Mouse (Mus musculus) intestine, embryonic 15.5 days (tissue): ENCODE results near the gene Klc4. TPM values are rescaled to one million over a fixed set of nuclear protein-coding genes. Genes with fewer than 3 reads are reported as not detected.
A peak's percentile ranks its signal among the peaks of the same experiment; 100 is the strongest.

Source experiments
- ATAC-seq: fragments of 200-750 bp; cut with Nextera tagmentation; 2 replicates; pipeline ENCODE4 v1.8.0; 2017; ENCODE audit warnings: moderate TSS enrichment, moderate library complexity
- H3K27ac ChIP-seq: fragments of 300-500 bp; sonication (generic); 2 replicates; pipeline ENCODE4 v1.5.1; 2015; ENCODE audit warnings: mild to moderate bottlenecking, inconsistent platforms
- H3K27me3 ChIP-seq: fragments of 300-500 bp; sonication (generic); replicated peaks from 2 replicates; pipeline ENCODE4 v1.6.1; 2015; ENCODE audit warnings: inconsistent platforms
- H3K36me3 ChIP-seq: fragments of 300-500 bp; sonication (generic); 2 replicates; pipeline ENCODE4 v1.6.1; 2015; ENCODE audit warnings: inconsistent platforms
- H3K4me1 ChIP-seq: fragments of 300-500 bp; sonication (generic); replicated peaks from 2 replicates; pipeline ENCODE4 v1.6.1; 2015; ENCODE audit warnings: inconsistent platforms
- H3K4me2 ChIP-seq: fragments of 300-500 bp; sonication (generic); replicated peaks from 2 replicates; pipeline ENCODE4 v1.6.1; 2015; ENCODE audit warnings: mild to moderate bottlenecking, inconsistent platforms
- H3K4me3 ChIP-seq: fragments of 300-500 bp; sonication (generic); replicated peaks from 2 replicates; pipeline ENCODE4 v1.5.1; 2015; ENCODE audit warnings: inconsistent platforms
- H3K9ac ChIP-seq: fragments of 300-500 bp; sonication (generic); 2 replicates; pipeline ENCODE4 v1.6.1; 2015; ENCODE audit warnings: inconsistent platforms
- H3K9me3 ChIP-seq: fragments of 300-500 bp; sonication (generic); 2 replicates; pipeline ENCODE4 v1.6.1; 2016; ENCODE audit warnings: inconsistent platforms
- WGBS: fragments of 180-500 bp; shearing (Covaris S2); methylation state at CpG from one replicate; pipeline ENCODE4 v1.1.7; 2015; 5-methylcytosine and 5-hydroxymethylcytosine counted together
- polyA plus RNA-seq: library from polyadenylated mRNA; unstranded; fragments of >200 nt; fragmentation: Nextera tagmentation; extraction: Ambion mirVana; gene quantifications from 2 replicates; pipeline ENCODE4 v1.2.1, GENCODE M21; 2015

The Klc4 gene
- polyA plus RNA-seq, 1 experiment from 2014 or later, result 64.6 TPM

DNA sequence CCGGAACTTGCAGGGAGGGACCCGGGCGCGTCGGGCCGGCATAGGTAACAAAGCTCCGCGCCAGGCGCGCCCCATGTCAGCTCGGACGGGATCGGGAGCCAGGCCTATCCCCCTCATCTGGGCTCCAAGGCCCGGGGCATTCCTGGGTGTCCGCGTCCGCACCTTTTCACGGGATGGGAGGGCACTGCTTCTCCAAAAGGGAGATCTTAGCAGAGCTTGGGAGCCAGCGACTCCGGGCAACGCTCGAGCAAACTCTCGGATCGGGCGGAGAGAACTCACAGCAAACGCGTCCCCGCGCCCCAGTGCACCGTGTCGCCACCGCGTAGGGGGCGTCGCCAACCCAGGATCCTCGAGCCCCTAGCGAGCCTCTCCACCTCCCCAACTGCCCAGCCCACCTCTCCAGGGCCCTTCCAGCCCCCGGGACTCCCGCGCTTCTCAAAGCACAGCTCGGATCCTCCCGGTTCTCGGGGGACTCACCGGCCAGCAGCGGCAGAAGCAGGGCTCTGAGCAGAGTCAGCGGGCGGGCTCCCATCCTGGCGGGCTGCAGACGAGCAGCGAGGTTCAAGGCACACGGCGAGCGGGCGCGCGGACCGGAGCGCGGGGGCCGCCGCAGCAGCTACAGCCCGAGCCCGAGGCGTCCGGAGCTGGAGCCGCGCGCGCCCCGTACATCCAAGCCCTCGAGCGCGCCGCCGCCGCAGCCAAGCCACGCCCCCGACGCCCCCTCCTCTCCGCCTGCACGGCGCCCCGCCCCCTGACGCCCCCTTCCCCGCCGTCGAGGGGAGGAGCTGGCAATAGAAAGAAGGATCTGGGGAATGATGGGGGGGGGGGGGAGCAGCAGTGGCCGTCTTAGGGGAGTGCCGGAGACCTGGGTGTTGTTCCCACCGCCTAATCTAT is 16.8 kb downstream of the Klc4 start, which contains the start of gene Ptk7:
TSS of gene Ptk7 (minus strand) at position 714 of the 894 bp plus-strand sequence.
- Histone ChIP-seq H3K4me1 (peaks cover 39% of the 10 kb centered on the region), H3K27ac (peak within 1 kb of the TSS; percentile 95), H3K27me3 (no peaks in the 10 kb centered on the region), H3K4me3 (peak within 1 kb of the TSS; percentile 95), H3K9me3 (no peaks in the 10 kb centered on the region), H3K9ac (peak within 1 kb of the TSS; percentile 96), H3K36me3 (peaks cover 4% of the 10 kb centered on the region; the same call in 1 of the 2 replicates), H3K4me2 (peak within 1 kb of the TSS; percentile 77)
- under 1% methylated on average over 81 of the region's 90 CpGs for WGBS
- ATAC-seq, result peak; percentile 73

DNA sequence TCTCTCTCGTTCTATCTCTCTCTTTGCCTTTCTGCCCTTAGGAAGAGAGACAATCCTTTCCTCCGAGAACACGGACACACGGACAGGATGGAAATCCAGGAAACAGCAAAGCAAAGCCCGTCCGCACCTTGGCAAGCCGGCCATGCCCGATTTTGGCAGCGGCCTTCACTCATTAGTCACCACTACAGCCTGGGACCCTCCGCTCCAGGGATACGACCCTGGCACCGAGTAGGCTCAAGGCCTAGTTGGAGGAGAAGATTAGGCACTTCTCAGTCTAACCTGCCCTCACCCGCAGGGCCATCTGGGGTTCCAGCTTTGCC is 17.4 kb downstream of the Klc4 start:
- H3K27me3 ChIP-seq, result no peaks in the 10 kb centered on the region
- H3K4me3 ChIP-seq, result peak overlapping the region; percentile 95
- peak overlapping the region; percentile 95 for H3K27ac ChIP-seq
- H3K9ac ChIP-seq, result peak overlapping the region; percentile 96
- H3K4me1 ChIP-seq, result peaks cover 43% of the 10 kb centered on the region
- peak overlapping the region; percentile 77 for H3K4me2 ChIP-seq
- no peak for ATAC-seq
- no peaks in the 10 kb centered on the region for H3K9me3 ChIP-seq
- H3K36me3 ChIP-seq, result peaks cover 4% of the 10 kb centered on the region; the same call in 1 of the 2 replicates
- 0% methylated on average over 13 of the region's 13 CpGs for WGBS

DNA sequence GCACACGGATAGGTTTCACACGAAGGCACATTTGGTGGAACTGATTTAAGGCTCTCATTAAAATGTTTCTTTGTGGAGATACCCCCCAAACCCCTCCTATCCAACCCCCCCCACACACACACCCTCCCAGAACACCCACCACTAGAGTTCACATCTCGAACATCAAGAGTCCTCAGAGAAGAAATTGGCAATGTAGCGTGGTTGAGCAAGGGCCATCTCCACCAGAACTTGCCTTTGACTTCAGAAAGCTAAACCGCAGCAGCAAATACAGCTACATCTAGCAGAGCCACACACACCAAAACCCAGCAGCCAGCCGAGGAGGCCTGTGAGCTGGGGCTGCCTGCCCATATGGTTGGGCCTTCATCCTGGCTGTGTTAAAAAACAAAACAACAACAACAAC is 18.4 kb downstream of the Klc4 start:
- H3K4me1 ChIP-seq, result peaks cover 52% of the 10 kb centered on the region
- H3K36me3 ChIP-seq, result peaks cover under 1% of the 10 kb centered on the region; the same call in 1 of the 2 replicates
- H3K4me3 ChIP-seq, result peak overlapping the region; percentile 95
- peak overlapping the region; percentile 77 for H3K4me2 ChIP-seq
- H3K27ac ChIP-seq, result no peak overlapping the region
- WGBS, result 33% methylated on average over 6 of the region's 6 CpGs
- no peaks in the 10 kb centered on the region for H3K9me3 ChIP-seq
- ATAC-seq, result no peak
- H3K9ac ChIP-seq, result peak overlapping the region; percentile 96
- no peaks in the 10 kb centered on the region for H3K27me3 ChIP-seq

DNA sequence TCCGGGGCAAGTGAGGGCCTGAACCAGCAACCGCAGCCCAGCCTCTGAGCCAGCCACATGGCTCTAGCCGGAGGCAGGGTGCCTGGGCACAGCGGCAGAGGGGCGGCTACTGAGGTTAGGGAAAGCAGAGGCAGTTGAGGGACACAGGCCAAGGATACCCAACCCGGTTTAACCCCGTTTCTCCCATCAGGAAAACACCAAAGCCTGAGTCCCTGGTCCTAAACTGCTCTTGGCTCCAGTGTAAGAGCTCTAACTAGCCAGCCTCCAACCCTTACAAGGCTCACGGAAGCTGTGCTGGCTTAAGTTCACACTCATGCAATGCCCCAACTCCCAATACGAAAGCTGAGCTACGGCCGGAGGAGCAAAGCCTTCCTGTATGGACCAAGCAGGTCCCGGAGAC is 21.2 kb downstream of the Klc4 start:
- Histone ChIP-seq H3K27me3 (no peaks in the 10 kb centered on the region), H3K9ac (peak overlapping the region; percentile 33; the same call in 1 of the 2 replicates), H3K27ac (peak overlapping the region; percentile 49; the same call in 1 of the 2 replicates), H3K36me3 (no peaks in the 10 kb centered on the region), H3K4me2 (peak overlapping the region; percentile 6; the same call in 1 of the 2 replicates), H3K9me3 (no peaks in the 10 kb centered on the region), H3K4me1 (peaks cover 61% of the 10 kb centered on the region), H3K4me3 (no peak overlapping the region)
- WGBS, result 68% methylated on average over 12 of the region's 12 CpGs
- ATAC-seq, result no peak

DNA sequence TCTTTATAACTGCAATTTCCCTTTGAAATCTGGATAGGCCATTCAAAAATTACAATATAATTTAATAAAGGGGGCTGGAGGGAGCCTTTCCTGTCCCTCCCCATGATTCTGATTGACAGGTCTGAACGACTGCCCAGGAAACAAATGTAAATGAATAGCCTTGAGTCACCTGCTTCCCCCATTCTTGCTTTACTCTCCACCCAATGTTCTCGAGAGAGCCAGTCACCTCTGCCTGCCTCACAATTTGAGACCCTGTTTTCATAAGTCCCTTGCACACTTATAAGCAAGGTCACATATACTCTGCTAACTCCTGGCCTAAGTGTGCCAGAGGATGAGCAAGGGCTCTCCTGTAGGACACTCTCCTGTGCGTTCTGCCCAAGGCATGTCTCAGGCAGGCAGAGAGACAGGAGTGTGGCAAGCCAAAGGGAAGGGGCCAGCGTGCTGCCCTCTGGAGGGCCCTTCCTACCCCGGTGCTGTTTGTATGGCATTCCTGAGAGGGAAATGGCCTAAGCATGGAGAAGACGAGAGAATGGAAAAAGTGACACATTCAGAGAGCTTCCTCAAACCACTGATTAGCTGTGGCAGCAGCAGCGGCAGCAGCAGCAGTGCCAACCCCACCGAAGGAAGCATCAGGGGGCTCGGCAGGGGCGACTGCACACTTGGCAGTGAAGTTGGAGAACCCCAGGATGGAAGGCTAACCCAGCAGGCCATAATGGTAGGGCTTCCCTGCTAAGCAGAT is 21.8 kb downstream of the Klc4 start:
- H3K27me3 ChIP-seq, result no peaks in the 10 kb centered on the region
- H3K4me1 ChIP-seq, result peaks cover 66% of the 10 kb centered on the region
- H3K4me3 ChIP-seq, result no peak overlapping the region; the same call in 1 of the 2 replicates
- H3K4me2 ChIP-seq, result peak overlapping the region; percentile 6; the same call in 1 of the 2 replicates
- ATAC-seq, result no peak
- no peaks in the 10 kb centered on the region for H3K9me3 ChIP-seq
- peak overlapping the region; percentile 33; the same call in 1 of the 2 replicates for H3K9ac ChIP-seq
- H3K27ac ChIP-seq, result peak overlapping the region; percentile 49; the same call in 1 of the 2 replicates
- H3K36me3 ChIP-seq, result no peaks in the 10 kb centered on the region
- WGBS, result 26% methylated on average over 10 of the region's 10 CpGs

DNA sequence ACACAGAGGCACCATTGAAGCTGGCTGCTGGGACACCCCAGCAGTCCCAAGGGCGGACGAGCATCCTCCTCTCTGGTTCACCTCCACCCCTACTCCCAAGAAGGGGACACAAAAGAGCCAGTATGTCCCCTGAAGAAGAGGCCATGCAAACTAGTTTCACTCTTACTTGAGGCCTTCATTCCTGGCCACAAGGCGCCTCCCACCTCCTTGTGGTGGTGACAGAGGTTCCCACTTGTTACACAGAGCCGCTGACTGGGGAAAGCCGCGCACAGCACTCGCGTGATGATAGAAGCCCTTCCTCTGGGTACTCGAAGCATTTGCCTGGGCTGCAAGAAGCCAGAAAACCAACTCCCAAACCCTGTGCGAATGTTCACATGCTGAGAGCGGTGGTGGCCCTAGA is 23.6 kb downstream of the Klc4 start:
- H3K4me1 ChIP-seq, result peaks cover 83% of the 10 kb centered on the region
- H3K4me2 ChIP-seq, result no peak overlapping the region
- no peak overlapping the region for H3K27ac ChIP-seq
- no peak overlapping the region for H3K4me3 ChIP-seq
- no peaks in the 10 kb centered on the region for H3K36me3 ChIP-seq
- H3K9ac ChIP-seq, result peak overlapping the region; percentile 19; the same call in 1 of the 2 replicates
- no peaks in the 10 kb centered on the region for H3K9me3 ChIP-seq
- ATAC-seq, result no peak
- 68% methylated on average over 11 of the region's 11 CpGs for WGBS
- no peaks in the 10 kb centered on the region for H3K27me3 ChIP-seq

DNA sequence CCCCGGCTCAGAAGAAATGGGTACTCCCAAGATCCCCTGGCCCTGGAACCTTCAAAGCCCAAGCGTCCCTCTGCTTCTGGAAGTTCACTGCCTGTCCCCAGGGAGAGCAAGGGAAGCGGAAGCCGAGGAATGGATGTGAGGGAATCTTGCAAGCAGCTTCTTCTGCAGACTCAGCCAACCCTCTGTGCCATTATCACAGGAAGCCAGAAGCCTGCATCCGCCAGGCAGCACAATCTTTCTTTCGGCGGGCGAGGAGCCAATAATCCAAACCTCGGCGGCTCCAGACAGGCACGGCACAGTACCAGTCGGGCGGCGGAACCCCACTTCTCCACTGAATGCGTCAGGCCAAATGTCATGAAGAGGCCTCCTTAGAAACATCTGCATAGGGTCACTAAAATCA is 24.5 kb downstream of the Klc4 start:
- Histone ChIP-seq H3K4me2 (peak overlapping the region; percentile 20), H3K36me3 (no peaks in the 10 kb centered on the region), H3K9ac (no peak overlapping the region), H3K27me3 (no peaks in the 10 kb centered on the region), H3K27ac (peak overlapping the region; percentile 48), H3K4me1 (peaks cover 83% of the 10 kb centered on the region), H3K4me3 (no peak overlapping the region), H3K9me3 (no peaks in the 10 kb centered on the region)
- no peak for ATAC-seq
- 39% methylated on average over 15 of the region's 15 CpGs for WGBS

DNA sequence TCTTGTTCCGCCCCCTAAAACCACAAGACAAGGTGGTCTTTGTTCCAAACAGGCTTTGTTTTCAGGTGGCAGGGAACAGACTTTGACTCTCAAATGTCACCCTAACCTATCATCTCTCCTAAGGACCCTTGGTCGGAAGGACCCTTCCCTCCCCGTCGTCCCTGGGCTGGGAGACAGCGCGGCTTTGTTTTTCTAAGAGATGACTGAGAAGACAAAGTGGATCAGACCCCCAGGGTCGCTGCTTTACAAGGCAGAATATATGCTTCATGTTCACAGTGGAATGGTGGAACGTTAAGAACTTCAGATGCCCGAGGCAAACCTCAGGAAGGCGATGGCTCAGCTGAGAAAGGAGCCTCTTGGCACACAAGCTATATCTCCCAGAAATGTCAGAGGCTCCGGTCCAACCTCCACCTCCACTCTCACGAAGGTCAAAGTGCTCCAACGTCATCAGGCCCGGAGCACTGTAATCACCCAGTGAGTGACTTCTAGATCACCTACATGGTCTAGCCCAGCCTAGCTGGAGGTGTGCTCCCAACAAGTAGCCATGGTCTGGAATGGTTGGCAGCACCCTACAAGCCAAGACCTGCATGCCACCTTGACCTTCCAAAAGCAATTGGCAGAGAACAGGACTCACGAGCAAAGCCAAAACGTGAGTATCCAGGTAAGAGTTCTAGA is 26.0 kb downstream of the Klc4 start:
- ATAC-seq, result no peak
- Histone ChIP-seq H3K27ac (peak overlapping the region; percentile 90), H3K9me3 (no peaks in the 10 kb centered on the region), H3K4me1 (peaks cover 83% of the 10 kb centered on the region), H3K27me3 (no peaks in the 10 kb centered on the region), H3K4me3 (no peak overlapping the region; the same call in 1 of the 2 replicates), H3K9ac (peak overlapping the region; percentile 6; the same call in 1 of the 2 replicates), H3K36me3 (no peaks in the 10 kb centered on the region), H3K4me2 (peak overlapping the region; percentile 55)
- 29% methylated on average over 16 of the region's 16 CpGs for WGBS

DNA sequence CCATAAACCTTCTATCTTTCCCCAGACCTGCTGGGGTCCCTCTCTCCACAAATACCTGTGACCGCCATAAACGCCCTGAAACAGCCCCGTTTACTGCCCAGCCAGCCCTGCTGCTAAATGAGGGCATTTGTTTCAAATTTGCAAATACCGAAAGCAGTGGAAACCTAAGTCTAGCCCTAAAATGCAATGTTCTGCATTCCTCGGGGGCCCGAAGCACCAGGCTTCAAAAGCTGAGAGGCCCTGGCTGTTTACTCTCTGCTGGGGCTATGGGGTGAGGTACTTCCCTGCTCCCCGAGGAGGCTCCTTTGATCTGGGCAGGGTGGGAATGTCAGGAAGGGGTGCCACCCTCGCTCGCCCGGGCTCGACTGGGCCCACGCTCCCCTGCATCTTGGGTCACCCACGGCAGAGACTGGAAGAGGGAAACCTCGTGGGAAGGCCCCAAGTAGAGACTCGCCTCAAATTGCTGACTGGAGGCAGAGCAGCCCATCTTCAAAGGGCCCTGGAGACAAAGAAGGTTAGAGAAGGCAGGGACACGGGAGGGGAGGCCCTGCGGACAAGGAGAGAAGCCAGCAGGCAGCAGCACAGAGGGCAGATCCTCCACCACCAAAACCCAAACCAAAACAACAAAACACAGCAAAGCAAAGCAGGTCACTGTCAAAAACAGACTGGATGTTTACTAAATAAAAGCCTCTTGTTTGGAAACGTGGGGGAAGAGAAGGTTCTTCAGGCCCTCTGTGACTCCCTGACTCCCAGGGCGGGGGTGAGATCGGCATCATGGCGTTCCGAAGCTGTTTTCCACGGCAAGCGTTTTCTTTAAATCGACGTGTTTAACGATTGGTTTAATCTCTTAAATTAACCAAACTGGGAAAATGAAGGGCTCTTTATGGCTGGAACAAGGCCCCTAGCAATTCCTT is 26.8 kb downstream of the Klc4 start:
- Histone ChIP-seq H3K4me2 (peak overlapping the region; percentile 55), H3K4me3 (peak overlapping the region; percentile 13), H3K9me3 (no peaks in the 10 kb centered on the region), H3K9ac (peak overlapping the region; percentile 48), H3K36me3 (no peaks in the 10 kb centered on the region), H3K4me1 (peaks cover 75% of the 10 kb centered on the region), H3K27me3 (no peaks in the 10 kb centered on the region), H3K27ac (peak overlapping the region; percentile 90)
- peak; percentile 62 for ATAC-seq
- 15% methylated on average over 27 of the region's 27 CpGs for WGBS

DNA sequence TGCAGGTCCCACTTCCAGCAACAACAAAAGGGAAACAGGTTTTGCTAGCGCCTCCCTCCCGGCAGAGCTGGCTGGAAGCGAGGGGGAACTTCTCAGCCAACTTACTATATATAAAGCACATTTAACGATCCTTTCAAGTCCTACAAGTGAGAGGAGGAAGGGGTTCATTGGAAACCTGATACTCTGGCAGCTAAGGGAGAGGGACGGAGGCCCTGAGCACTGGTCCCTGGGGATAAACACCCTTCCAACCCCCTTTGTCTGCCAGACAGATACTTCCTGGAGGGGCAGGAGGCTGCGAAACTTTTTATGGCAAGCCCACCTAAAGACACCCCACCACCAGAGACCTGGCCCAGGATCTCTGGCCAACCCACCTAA is 27.4 kb downstream of the Klc4 start:
- Histone ChIP-seq H3K36me3 (no peaks in the 10 kb centered on the region), H3K9ac (peak overlapping the region; percentile 48), H3K4me1 (peaks cover 76% of the 10 kb centered on the region), H3K9me3 (no peaks in the 10 kb centered on the region), H3K4me2 (peak overlapping the region; percentile 55), H3K27me3 (no peaks in the 10 kb centered on the region), H3K27ac (peak overlapping the region; percentile 90), H3K4me3 (peak overlapping the region; percentile 13; the same call in 1 of the 2 replicates)
- WGBS, result 11% methylated on average over 6 of the region's 6 CpGs
- ATAC-seq, result peak; percentile 45

DNA sequence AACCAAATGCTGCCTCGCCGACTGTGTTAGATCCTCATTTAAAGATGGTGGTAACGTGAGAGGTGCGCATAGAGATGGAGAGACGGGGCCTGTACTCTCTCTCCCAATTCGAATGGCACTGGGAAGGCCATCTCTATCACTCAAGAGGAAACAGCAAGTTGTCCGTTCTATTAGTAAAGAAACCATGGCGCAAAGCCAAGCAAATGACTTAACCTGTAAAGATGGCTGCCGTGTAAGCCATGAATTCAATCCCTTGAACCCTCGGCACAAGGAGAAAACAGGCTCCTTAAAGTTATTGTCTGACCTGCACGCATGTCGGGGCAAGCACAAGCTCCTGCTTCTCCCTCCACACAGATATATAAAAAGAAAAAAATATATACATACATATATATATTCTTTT is 28.0 kb downstream of the Klc4 start:
- 35% methylated on average over 12 of the region's 12 CpGs for WGBS
- Histone ChIP-seq H3K9ac (no peak overlapping the region), H3K36me3 (no peaks in the 10 kb centered on the region), H3K4me2 (peak overlapping the region; percentile 55), H3K27me3 (no peaks in the 10 kb centered on the region), H3K4me3 (no peak overlapping the region), H3K27ac (peak overlapping the region; percentile 90), H3K9me3 (no peaks in the 10 kb centered on the region), H3K4me1 (peaks cover 77% of the 10 kb centered on the region)
- ATAC-seq, result no peak
